Mouse (Mus musculus) heart, postnatal 0 days (tissue): ENCODE results near the gene Mecom.

Experiments used
- CTCF ChIP-seq: IDR thresholded peaks from 2 replicates; pipeline ENCODE4 v1.5.1; 2016; ENCODE audit warnings: antibody characterized with exemption, control low read depth, low read depth
- EP300 ChIP-seq: IDR thresholded peaks from 2 replicates; pipeline ENCODE4 v1.6.1; 2016; ENCODE audit warnings: antibody characterized with exemption, low read depth

GRCm38 (mm10) chr3:30392662-30393061 lies 155.1 kb downstream of the Mecom start:
- TF ChIP-seq CTCF (no peak), EP300 (no peak)
